Mouse (Mus musculus): ENCODE data around the gene Rbak.
"Not testable (repeated sequence)": the region's sequence is repeated elsewhere in the genome, so short reads cannot be mapped to it uniquely, and the experiment has no call there.

Gene Rbak

DNA sequence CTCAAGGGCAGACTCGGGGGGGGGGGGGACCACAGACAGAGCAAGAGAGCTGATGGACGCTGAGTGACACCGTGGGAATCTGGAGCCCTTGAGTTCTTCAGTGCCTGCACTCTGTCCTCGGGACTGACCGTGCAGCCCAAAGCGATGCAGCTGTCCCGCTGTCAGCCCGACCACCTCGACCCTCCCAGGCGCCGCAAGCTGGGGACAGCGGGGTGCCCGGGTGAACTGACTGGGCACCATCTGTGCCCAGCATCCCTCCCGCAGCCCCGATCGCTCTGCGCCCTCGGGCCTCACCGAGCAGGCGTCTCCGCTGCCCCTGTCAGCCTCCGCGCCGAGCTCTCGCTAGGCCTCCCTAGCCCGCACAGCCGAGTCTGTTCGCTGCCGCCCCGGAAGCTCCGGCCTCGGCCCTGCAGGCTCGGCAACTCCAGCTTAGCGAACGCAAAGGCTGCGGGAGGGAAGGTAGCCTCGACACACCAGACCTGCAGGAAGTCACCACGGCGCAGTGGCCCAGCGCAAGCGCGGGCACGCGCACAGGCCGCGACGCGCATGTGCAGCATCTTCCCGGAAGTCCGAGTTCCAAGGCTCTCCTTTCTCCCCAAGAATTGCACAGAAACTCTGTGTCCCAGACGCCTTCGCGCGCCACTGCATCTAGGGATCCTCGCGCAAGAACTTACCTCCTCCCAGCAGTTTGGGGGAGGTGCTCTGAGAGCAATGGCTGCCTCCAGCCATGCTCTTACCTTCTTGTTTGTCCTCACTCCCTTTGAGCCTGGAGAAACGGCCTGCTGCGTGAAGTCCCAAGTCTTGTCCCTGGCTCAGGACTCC is at the start of gene Rbak, which contains the start of gene Spdye4b:
Rbak (minus strand) TSS at position 521 of the 822 bp plus-strand sequence.
Spdye4b (plus strand) TSS at position 763 of the 822 bp plus-strand sequence.
- peak; percentile 94 for DNase-seq (ENCODE audit: low spot score)

DNA sequence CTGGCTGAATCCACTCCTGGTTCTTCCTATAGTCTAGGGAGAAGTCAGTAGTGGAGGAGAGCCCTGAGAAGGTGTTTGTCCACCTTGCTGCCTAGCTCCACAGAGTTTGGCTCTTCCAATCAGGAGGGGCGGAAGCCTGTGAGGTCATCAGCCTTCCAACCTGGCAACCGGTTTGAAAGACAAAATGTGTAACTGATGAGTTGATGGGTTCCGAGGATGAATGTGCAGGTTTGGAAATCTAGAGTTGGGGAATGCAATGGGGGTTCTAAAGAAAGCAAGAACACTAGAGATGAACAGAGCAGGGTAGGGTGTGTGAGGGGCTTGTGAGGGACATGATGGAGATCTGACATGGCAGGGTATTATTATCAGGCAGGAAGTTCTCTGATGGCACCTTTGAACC is 46.2 kb upstream of the Rbak start, which contains the start of gene Spdye4a:
Spdye4a (minus strand) TSS at position 101 of the 400 bp plus-strand sequence.
- DNase-seq (ENCODE audit: low spot score): no peak

DNA sequence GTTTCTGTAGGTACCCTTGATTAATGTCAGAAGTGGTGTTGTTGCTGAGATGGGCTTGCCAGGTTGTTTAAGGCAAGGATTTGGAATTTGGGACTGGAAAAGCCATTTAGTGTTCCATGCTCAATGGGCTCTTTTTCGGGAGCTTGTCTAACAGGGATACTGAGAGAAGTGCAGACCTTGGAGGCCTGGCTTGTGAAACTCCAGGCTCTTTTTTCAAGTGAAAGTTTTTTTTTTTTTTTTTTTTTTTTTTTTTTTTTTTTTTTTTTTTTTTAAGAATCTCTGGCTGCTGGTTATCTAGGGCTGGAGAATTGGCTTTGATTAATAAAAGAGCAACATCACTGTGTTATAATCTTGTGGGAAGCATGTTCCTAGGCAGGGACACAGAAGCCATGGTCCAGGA is 41.7 kb upstream of the Rbak start:
- DNase-seq (ENCODE audit: low spot score): no peak

DNA sequence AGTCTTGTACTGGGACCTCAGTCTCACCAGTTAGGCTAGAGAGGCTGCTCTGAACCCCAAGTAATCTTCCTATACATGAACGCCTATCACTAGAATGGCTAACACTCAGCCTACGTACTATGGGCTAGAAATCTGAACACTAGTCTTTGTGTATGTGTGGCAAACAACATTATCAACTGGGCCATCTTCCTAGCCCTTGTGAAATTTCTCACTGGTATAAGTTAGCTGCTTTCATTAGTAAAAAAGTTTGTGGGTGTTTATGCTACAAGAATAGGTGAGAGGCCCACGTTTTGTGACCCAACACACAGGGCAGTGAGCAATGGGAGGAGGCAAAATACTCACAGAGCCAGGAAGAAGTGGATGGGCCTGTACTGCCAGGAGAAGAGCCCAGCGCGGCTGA is 40.4 kb upstream of the Rbak start:
- DNase-seq (ENCODE audit: low spot score): no peak

DNA sequence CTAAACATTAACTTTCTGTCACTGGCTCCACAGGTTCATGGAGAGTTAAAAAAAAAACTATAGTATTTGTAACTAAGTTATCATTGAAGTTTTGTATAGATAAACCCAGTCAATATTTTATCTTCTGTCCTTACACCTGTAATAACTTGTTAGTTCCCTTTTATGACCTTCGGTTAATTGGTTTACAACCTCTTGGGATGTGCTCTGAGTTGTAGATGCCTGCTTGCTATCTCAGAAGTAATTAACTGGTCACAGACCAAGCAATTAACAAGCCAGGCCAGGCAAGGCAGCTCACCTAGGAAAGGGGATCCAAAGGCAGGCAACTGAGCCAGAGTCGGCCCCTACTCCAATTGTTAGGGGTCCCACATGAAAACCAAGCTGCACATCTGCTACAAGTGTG is 33.3 kb upstream of the Rbak start:
- no peak for DNase-seq (ENCODE audit: low spot score)

DNA sequence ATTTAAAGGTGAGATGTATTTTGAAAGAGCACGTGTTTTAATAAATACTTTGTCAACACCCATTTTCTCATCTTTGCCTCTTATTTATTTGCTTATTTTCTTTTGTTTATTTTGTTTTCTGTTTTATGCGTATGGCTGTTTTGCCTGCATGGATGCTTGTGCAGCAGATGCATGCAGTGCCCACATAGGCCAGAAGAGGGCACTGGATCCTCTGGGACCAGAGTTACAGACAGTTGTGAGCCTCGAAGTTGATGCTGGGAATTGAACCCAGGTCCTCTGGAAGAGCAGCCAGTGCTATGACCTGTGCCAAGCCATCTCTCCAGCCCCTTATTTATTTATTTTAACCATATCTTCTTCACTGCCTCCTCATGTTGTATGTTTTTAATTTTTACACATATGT is 24.4 kb upstream of the Rbak start:
- no peak for DNase-seq (ENCODE audit: low spot score)

GRCm38 (mm10) chr5:143196506-143196905 is 15.9 kb upstream of the Rbak start:
- no peak for DNase-seq (ENCODE audit: low spot score)

DNA sequence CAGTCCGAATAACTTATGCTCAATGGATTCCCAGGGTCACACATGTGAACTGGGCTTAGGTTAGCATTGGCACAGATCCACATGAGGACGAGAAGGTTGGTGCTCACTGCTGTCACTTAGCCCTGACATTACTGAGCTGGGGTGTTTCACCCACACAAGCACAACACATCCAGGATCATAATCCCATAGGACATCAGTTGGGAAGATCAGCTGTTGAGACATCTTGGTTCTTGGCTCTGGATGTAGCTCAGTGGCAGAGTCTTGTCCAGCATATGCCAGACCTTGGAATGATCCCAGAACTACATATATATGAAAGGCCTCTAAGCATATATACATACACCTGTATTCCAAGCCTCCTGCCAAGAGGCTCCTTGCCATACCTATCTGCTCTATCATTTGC is 14.6 kb upstream of the Rbak start:
- DNase-seq (ENCODE audit: low spot score): no peak

DNA sequence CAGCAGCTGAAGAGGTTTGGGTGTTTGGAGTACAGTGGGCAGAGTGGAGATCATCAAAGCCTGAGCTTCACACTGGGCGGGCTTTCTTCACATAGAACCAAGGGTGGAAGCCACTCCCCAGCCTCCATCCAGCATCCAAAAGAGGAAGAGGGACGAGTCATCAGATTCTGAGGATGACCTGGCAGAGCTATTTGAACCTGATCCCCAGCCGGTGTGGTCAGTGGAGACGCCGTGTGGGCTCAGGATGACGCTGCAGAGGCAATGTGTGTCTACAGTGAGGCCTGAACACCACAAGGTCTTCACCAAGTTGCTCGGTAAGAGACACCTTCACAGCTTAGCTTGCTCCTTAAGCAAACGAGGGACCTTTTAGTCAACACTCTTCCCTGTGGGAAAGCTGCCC is 14.2 kb upstream of the Rbak start:
- DNase-seq (ENCODE audit: low spot score): not testable (repeated sequence)

- DNase-seq (ENCODE audit: low spot score): no peak
These were observed 12.2 kb upstream of the Rbak start for GRCm38 (mm10) chr5:143192806-143193205.

GRCm38 (mm10) chr5:143188014-143188413 is 7.4 kb upstream of the Rbak start:
- not testable (repeated sequence) for DNase-seq (ENCODE audit: low spot score)

GRCm38 (mm10) chr5:143179179-143179578 is 1.4 kb downstream of the Rbak start:
- DNase-seq (ENCODE audit: low spot score): no peak

DNA sequence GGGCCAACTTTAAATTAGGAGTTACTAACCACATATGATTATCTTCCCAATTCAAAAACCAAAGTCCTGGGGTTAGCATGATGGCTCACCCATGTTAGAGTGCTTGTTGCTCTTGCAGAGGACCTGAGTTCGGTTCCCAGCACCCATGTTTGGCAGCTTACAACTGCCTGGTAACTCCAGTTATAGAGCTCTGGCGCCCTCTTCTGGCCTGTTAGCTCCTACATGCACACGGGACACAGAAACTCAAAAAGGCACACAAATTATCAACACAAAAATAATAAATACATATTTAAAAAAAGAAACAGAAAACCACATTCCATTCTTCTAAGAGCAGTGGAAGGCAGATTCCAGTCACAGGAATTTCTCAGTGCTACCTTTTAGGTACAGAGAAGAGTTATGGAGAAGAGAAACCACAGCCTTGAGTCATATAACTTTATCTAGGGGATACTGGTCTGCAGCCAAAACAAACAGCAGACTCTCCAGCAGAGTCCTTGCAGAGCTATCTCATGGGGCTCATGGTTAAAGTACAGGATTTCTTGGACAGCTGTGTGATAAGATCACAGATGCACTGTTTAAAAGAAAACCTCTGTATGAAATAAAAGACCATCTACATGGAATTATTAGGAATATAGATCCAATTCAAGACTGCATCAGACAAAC is 2.9 kb downstream of the Rbak start:
- DNase-seq (ENCODE audit: low spot score): no peak

- DNase-seq (ENCODE audit: low spot score): no peak
These were observed 4.6 kb downstream of the Rbak start for GRCm38 (mm10) chr5:143175970-143176369.

DNA sequence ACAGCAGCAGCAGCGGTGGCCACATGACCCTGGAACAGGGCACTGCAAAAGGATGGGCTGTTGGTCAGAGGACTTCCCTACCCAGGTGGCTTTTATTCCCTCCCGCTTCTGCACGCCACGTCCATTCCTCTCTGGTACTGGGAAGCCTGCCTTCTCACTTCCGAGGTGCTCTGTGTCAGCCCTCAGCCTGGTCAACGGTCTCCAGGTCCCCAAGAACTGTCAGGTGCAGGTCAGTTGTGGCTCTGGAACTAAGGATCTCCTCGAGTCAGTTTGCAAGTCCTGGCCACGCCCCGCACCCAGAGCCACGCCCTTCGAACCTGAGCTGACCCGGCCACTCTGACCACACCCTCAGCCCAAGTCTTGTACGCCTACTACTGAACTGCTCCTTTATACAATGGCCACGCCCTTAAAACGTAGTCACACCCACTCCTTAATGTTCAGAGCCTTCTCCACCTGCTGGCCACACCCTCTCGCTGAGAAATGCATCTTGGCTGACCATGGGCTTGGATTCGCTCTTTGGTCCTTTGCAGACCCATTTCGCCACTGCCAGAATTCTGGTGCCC is 15.0 kb downstream of the Rbak start:
- DNase-seq (ENCODE audit: low spot score): peak; percentile 43

DNA sequence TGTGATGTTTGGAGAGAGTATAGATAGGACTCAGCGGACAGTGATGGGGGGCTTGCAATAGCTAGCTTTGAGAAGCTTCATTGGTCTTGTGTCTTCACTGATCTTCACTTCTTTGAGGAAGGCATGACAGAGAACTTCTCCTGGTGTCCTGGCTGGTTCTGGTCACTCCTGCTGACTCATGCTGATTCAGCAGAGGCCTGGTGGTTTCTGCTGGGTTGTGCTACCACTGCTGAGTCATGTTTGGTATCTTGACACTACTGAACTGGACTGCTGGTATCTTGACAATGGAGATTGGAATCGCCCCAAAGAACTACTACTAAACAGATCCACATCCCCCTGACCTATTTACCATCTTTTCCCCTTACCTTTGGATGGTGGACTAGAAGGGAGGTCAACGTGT is 25.0 kb downstream of the Rbak start:
- no peak for DNase-seq (ENCODE audit: low spot score)

DNA sequence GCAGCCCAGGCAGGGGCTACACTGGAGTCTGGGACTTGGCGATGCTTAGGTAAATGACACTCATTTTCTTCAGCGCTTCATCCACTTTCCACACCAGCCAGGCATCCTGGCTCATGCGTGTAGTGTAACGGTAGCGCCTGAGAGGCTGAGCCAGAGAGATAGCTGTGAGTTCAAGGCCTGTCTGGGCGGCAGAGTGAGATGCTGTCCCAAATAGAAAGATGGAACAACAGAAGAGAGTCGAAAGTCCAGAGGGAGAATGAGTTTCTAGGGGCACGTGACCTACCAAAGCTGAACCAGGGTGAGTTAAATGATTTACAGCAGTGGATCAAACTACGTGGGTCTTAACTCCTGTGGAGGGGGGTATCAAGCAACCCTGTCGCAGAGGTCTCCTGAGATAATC is 26.8 kb downstream of the Rbak start:
- no peak for DNase-seq (ENCODE audit: low spot score)

GRCm38 (mm10) chr5:143150044-143150443 is 30.5 kb downstream of the Rbak start:
- no peak for DNase-seq (ENCODE audit: low spot score)

- no peak for DNase-seq (ENCODE audit: low spot score)
These were observed 31.0 kb downstream of the Rbak start for GRCm38 (mm10) chr5:143149536-143149935.

DNA sequence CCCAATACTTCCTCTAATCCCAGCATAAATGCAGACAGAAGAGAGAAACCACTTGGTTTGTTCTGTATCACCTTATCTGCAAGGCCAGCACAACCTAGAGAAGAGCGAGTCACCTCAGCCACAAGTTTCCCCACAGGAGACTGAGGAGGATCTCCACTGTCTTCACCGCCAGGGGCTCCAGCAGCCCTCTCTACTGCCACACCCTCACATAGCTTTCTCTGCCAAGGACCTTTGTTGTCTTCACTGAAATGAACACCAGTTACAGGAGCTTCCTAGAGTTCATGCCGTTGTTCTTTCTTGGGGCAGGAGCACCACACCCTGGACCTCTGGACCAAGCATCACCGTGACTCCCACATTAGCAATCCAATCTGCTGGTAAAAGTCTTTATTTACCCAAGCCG is 31.9 kb downstream of the Rbak start:
- DNase-seq (ENCODE audit: low spot score): no peak

DNA sequence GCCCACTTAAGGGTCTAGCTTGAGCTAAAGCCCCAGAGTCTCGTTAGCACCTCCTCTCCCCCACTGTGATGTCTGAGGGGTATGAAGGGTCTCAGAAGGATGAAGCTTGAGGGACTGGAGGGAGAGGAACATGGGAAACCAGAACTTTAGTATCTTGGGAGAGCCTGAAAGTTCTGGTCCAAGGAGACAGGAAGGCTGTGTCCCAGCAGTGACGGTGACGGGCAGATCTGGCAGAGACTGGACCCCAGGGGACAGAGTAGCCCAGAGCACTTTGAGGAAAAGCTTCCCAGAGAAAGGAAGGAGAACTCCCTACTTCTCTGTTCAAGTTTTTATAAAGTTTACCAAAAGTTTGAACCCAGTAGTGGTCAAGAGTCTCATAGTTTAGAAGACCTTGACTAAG is 33.1 kb downstream of the Rbak start, which contains the start of gene Olfr718-ps1:
Olfr718-ps1 (minus strand) TSS at position 101 of the 400 bp plus-strand sequence.
- no peak for DNase-seq (ENCODE audit: low spot score)

- no peak for DNase-seq (ENCODE audit: low spot score)
These were observed 43.0 kb downstream of the Rbak start for GRCm38 (mm10) chr5:143137580-143137979.

DNA sequence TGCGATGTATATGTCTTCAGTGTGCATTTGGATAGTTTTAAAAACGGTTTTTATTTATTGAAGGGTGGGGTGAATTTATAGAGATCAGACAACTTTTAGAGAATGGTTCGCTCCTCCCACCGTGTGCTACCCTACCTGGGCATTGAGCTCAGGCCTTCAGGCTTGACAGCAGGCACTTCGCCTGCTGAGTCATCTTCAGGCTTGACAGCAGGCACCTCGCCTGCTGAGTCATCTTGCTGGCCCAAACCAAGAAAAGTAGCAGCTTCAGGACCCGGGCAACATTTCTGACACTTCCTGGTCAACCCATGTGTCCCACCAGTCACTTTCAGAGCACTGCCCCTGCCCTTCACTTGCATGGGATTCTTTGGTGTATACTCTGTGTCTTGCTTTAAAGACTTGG is 45.5 kb downstream of the Rbak start:
- no peak for DNase-seq (ENCODE audit: low spot score)

Data from testis, postnatal 14 days (tissue).